Mouse (Mus musculus): Measurements from ENCODE around the gene Hic2.

The Hic2 gene

DNA sequence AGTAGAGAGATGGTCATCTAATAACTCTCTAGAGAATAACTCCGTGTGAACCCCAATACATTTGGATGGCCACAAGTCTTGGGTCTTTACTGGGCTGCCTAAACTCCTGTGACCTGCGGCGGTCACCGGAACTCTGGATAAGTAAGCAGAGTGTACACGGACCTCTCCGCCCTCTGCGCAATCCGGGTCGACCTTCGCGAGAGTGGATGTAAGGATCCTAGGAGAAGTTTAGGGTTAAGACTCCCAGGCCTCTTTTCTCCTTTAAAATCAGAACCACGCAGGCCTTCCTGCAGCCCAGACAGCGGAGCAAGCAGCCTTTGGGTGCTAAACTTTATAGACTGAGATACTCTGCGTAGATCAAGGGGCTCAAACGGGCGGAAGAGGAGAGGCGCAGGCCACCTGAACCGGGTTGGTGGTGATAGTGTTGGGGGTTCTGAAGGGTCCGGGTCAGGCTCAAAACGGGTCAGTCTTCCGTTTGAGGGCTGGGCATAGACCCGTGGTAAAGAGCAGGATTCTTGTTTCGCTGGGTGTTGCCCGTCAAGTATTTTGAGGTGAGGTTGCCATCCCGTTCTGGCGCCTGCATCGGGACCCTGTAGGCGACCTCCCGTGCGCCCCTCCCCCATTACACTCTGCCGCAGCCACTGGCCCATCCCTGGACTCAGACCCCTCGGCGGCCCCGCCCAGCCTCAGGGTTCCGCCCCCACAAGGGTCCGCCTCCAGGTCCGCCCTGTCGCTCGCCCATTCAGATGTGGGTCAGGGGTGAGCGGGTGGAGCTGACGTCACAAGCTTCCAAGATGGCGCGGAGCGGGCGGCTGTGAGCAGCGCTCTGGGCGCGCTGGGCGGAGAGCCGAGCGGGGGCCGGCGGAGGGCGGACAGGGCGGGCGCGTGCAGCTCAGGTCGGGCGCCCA is at the start of gene Hic2:
Hic2 (plus strand) TSS at position 779 of the 908 bp plus-strand sequence.
- 4% methylated on average over 58 of the region's 59 CpGs for WGBS

DNA sequence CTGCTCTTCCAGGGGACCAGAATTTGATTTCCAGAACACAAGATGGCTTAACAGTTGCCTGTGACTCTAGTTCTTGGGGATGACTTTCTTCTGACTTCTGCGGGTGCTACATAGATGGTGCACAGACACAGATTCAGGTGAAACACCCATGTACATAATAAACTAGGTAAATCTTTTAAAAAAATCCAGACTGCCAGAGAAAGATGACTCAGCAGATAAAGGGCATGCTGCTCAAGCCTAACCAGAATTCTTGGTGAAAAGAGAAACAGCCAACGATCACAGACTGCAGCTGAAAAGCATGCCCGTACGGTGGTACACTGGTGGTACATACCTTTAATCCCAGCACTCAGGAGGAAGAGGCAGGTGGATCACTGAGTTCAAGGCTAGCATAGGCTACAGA is 39.5 kb upstream of the Hic2 start:
- WGBS, result 74% methylated on average over 4 of the region's 4 CpGs

DNA sequence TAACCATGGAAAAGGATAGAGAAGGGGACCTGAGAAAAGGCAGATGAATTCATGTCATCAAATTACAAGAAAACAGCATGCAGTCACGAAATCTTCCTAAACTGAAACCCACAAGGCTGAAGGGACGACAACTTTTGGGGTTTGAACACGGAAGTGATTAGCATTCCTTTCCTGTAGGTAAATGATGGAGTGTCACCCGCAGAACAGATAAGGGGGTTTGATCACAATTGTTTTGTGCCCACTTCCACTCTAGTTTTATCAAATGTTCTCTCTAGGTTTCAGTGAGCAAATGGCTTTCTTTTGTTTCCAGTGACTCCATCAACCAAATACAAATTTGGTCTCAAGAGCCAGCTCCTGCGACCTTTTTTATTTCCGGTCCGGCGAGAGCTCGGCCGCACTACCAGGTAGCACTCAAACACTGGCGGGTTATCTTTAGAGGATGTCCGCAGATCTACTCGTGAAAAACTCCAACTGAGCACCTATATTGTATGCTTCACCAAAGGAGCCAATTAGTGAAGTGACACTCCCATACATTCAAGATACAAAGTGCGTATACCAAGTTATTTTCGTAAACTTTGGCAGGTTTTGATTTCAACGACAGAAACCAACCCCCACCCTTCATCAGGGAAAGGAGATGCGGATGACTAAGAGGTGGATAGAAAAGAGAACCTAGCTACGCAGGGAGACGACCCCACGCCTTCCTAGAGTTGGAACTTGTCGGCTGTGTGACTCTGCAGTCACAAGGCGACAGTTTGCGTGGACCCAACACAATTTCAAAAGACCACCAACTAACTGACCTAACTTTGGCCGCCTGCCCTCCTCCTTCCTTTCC is 33.0 kb upstream of the Hic2 start:
- WGBS, result 4% methylated on average over 24 of the region's 24 CpGs

DNA sequence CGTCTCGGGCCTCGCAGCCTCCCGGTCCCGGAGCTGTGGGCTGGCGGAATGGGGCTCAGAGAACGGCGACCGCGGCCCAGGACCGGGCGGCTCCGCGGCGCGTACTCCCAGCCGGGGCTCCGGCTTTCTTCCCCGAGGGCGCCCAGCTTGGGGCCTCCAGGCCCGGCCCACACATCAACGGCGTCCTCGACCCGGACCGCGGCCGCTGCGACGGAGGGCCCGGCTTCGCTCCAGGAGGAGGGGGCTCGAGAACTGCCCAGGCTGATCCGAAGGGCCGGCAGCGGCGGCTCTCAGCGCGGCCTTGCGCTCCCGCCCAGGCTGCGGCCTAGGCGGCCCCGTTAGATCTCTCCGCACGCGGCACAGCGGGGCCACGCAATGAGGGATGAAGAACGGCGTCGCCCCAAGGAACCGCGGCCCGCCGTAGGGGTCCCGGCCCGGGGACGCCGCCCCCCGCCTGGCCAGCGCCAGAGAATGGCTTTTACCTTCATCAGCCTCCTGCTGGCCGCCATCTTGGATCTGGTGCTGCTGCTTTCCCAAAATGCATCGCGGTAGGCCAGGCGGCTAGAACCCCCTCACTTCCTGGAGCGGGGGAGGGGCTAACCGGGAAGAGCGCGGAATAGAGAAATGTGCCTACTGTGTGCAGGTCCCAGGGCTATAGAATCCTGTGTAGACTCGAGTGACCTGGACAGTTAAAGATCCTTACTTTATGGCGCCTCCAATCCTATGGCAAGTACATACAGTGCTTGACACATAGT is 32.2 kb upstream of the Hic2 start:
- WGBS, result under 1% methylated on average over 72 of the region's 72 CpGs

DNA sequence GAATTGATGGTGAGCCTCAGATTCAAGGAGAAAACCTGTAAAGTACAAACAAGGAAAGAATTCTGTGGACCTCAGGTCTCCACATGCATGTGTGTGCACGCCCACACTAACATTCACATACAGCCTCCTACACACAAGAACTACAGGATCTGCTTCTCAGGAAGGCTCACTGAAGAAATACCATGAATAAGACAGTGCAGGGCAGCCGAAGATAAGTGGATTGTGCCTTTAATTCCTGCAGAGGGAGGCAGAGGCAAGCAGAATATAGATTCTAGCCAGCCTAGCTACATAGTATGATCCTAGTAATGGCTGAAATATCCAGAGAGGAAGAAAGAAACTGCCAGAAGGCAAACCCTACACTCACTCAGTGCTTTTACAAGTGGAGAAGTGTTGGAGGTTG is 31.4 kb upstream of the Hic2 start:
- WGBS, result 33% methylated on average over 2 of the region's 2 CpGs

DNA sequence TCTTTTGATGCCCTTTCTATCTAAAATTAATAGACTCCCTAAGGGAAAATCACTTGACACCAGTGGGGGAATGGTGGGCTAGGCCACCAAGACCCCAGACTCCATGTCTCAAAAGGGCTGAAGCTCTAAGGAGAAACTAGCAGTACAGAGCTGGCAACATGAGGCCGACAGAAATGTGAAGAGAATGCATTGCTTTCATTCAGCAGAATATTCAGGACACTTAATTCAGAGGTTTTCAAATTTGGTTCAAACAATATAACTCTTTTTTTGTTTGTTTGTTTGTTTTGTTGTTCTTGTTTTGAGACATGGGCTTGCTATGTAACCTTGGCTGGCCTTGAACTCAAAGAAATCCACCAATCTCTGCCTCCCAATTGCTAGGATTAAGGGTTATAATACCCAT is 30.8 kb upstream of the Hic2 start, which contains the start of gene Ube2l3:
Ube2l3 (minus strand) TSS at position 101 of the 400 bp plus-strand sequence.
- 84% methylated on average over 1 of the region's 1 CpGs for WGBS

DNA sequence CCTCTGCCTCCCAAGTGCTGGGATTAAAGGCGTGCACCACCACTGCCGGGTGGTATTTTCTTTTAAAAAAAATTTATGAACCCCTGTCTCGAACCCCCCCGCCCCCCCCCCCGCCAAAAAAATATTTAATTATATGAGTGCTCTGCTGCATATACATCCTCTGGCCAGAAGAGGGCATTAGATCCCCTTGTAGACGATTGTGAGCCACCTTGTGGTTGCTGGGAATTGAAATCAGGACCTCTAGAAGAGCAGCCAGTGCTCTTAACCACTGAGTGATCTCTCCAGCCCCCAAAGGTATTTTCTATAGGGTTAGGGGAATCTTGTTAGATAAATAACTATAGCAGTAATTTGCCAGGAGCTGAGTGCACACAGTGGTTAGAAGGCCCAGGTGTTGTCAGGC is 28.4 kb upstream of the Hic2 start:
- WGBS, result 5% methylated on average over 6 of the region's 6 CpGs

DNA sequence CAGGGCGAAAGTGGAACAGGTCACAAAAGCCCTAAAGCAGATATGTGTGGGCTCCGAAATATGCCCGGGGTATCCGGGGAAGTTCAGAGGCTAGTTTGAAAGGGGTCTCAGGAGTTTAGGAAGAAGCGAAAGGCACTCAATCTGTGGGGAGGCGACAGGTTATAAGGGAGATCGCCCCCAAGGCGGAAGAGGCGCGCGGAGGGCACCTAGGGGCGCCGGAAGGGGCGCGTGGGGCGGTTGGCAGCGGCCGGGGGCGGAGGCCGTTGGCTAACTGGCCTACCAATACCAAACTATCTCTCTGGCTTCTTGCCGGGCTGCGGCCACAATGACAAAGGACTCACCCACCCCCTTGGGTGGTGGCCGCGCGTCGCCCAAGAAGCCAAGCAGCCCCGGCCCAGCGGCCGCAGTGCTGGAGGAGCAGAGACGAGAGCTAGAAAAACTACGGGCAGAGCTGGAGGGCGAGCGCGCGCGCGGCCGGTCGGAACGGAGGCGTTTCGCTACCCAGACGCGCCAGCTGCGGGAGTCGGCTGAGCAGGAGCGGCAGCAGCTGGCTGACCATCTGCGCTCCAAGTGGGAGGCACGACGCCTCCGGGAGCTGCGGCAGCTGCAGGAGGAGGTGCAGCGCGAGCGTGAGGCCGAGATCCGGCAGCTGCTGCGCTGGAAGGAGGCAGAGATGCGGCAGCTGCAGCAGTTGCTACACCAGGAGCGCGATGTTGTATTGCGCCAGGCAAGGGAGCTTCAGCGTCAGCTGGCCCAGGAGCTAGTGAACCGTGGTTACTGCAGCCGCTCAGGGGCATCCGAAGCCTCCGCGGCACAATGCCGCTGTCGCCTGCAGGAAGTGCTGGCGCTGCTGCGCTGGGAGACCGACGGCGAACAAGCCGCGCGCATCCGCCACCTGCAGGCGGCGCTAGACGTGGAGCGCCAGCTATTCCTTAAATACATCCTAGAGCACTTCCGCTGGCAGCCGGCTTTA is 24.7 kb upstream of the Hic2 start, which contains the start of gene Rimbp3:
Rimbp3 (plus strand) TSS at position 215 of the 973 bp plus-strand sequence.
- 3% methylated on average over 85 of the region's 85 CpGs for WGBS

DNA sequence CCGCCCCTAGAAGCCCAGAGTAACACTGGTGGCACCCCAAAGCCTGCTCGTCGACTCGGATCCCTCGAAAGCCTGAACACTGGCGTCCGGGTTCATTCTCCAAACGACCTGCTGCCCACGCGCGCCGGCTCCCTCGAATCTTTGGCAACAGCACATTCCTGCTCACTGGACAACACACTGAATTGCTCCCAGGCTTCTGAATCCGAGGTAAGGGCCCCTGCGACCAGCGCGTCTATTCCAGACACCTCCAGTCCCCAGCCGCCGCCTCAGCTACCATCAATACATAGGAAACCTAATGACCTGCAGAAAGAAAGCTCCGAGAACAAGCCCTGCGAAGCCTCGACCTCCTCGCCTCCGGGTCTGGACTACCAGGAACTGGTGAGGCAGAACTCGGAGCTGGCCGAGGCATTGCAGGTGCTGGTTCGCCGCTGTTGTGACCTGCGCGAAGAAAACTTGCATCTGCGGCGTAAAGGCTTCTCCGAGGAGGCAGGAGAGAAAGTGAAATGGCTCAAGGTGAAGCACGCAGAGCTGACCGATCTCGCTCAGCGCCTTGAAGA is 23.9 kb upstream of the Hic2 start:
- under 1% methylated on average over 37 of the region's 37 CpGs for WGBS

DNA sequence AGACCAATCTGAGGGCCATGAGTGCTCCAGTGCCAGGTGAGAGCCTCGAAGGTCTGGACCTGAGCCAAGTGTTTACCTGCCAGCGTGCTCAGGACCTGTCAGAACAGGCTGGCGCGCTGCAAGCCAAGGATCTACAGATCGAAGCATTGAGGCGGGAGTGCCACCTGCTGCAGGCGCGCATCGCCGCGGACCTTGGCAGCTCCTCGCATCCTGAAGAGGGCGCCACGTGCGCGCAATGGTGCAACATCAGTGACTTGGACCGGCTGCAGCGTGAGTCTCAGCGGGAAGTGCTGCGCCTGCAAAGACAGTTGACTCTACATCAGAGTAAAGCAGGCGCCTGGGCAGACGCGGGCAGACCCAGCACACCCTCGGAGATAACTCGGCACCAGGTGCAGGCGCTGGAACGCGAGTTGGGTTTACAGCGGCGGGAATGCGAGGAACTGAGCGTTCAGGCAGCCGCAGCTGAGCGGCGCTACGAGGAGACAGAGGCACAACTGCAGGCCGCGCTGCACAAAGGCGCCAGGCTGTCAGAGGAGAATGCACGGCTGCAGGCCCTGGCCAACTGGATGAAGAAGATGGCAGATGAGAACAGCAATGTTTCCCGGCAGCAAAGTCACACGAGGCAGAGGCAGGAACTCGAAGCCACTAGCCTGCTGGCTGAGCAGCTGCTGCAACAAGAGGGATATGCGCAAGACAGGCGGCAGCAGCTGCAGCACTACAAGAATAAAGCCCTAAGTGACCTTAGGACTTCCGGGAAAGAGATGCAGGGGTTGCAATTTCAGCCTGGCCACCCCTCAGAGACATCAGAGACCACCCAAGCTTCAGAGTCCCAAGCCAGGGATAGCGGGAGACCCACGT is 23.2 kb upstream of the Hic2 start:
- 12% methylated on average over 48 of the region's 48 CpGs for WGBS

DNA sequence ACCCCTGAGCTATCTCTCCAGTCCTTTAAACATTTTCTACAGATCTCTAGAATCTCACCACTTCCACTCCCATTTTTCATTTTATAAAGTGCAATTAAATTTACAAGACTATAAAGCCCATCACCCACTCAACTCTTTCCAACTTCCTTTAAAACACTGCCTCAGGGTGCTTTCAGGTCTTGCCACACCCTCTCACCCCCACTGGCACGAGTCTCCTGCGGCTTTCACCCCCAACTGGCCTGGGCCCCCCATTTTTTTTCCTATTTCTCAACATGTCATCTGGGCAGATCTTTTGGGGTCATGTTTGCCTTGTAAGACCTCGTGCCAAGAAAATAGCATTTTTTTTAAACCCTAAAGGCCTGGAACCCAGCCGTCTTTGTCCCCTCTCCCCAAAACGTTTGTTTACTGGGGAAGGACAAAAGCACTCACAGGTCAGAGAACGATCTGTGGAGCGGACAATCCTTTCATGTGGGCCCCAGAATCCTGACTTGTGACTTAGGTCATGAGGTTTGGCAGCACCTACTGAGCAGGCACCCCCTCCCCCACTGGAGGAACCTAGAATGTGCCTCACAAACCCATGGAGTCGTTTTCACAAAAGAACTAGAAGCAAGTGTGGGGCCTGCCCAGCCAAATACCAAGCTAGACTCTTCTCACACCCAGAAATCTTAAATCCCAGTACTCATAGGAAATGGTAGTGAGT is 16.3 kb upstream of the Hic2 start:
- WGBS, result 75% methylated on average over 8 of the region's 8 CpGs

DNA sequence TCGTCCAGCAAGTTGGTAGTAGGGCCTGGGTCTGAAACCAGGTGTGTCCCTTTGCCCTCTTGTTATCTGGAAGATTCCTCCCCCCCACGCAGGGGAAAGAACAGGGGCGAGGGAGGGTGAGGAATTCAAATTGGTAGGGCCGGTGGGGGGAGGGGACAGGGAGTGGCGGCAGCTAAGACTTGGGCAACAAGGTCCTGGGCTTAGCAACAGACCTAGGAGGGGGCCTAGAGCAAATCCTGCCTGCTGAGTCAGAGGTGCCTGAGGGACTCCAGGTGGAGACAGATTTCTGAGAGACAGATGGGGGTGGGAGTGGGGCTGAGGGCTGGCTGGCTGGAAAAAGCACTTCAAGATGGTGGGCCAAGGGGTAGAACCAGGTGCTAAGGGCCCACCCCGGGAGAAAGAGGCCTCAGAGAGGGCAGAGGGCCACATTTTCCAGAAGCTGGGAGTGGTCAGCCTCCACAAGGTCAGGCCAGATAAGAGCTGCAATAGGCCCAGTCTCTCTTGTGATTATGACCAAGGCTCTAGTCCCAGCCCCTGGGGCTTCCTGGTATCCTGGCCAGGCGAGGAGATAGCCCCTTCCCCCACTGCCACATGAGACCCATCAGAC is 13.1 kb upstream of the Hic2 start:
- 55% methylated on average over 7 of the region's 7 CpGs for WGBS

DNA sequence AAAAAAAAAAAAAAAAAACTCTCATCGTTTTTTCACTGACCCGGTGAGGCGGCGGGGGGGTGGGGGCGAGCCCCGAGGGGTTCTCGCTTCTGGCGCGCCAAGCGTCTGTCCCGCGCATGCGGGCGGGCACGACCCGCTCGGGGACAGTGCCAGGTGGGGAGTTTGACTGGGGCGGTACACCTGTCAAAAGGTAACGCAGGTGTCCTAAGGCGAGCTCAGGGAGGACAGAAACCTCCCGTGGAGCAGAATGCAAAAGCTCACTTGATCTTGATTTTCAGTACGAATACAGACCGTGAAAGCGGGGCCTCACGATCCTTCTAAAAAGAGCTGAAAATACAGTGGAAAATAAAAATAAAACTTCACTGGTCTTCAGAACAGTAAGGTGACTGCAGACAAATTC is 11.2 kb upstream of the Hic2 start:
- 37% methylated on average over 25 of the region's 25 CpGs for WGBS

DNA sequence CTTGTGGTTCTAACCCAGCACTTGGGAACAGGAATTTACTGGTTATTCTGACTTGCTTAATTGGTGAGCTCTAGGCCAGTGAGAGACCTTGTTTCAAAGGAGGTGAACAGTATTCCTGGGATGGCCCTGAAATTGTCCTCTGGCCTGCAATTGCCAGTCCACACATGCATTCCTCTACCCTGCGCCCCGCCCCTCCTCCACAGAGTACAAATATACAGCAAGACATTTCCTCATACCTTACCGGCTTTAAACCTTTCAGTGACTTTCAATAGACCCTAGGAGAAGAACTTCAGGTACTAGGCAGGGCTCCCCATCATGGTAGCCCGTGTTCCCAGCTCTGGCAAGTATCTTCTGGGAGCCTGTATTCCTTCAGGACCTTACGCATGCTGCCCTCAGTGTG is 7.8 kb upstream of the Hic2 start:
- 92% methylated on average over 5 of the region's 5 CpGs for WGBS

DNA sequence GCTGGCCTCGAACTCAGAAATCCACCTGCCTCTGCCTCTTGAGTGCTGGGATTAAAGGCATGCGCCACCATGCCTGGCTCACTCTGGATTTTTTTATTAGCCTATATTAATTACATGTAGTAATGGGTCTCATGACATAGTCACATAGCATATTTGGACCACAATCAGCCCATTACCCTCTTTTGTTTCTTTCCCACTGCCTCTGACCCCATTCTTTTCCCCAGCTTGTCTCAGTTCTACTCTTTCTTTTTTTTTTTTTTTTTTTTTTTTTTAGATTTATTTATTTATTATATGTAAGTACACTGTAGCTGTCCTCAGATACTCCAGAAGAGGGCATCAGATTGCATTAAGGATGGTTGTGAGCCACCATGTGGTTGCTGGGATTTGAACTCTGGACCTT is 1.8 kb upstream of the Hic2 start:
- 93% methylated on average over 2 of the region's 2 CpGs for WGBS

DNA sequence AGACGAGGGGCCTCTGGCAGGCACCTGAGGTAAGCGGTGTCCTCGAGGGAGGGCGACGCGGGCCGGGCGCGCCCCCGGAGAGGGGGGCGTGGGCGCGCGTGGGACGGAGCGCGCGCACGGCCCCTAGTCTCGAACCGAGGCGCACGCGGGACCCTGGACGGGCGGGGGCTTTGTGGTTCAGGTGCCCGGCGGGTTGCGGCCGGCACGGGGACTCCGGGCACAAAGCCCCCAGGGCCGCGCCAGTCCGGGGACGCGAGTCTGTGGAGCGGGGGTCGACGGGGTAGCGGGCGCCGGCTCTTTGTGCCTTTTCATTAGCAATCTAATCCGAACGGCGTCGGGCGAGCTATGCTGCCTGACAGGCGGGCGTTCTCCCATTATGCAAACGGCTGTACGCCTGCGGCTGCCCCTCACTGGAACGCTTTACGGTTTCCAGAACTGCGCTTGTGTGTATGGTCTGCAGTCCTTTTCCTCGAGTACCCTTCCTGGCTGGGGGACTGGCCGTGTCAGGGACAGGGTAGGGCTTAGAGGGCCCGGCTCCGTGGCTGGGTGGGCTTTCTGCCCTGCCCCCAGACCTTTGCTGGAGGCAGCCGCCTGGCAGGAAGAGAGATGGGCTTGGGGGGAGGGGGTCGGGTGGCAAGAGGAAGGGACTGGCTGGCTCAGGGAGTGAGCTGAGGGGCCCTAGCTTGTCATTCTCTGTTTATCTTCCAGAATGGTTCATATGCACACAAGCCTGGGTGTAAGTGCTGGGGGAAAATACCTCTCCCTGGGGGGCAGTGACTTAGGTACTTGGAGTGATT is 528 bp downstream of the Hic2 start:
- under 1% methylated on average over 62 of the region's 62 CpGs for WGBS

DNA sequence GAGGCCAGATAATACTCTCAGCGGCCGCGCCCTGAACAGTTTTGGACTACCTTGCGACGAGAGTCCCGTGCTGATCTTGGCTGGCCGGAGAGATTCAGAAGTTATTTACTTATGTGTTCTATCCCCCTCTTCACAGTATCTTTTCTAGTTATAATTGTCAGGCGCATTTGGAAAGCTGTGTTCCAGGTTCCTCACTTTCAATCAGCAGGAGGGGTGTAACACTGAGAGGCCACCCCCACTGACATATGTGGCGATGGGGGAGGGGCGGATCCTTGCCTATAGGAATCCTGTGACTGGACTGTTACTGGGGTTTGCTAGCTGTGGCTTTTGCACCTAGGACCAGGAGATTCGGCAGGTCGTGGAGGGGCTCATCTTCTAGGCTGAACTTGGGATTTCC is 1.1 kb downstream of the Hic2 start:
- WGBS, result 6% methylated on average over 12 of the region's 12 CpGs
